Mouse (Mus musculus): ENCODE data around the gene Fam213b. TPM values are rescaled to one million over a fixed set of nuclear protein-coding genes. Genes with fewer than 3 reads are reported as not detected.

Fam213b gene
- polyA plus RNA-seq, 1 experiment from 2014 or later, result 41.8 TPM

GRCm38 (mm10) chr4:154937746-154938145 is 38.8 kb upstream of the Fam213b start:
- WGBS, result 87% methylated on average over 1 of the region's 1 CpGs
- ATAC-seq (ENCODE audit: low FRiP score) (no peak), DNase-seq (ENCODE audit: low spot score, missing footprints) (no peak)
- H3K9ac ChIP-seq (ENCODE audit: low read length), result no peak overlapping the region
- H3K4me2 ChIP-seq, result no peak overlapping the region
- H3K36me3 ChIP-seq (ENCODE audit: control insufficient read depth, insufficient read depth, low read length), result no peaks in the 10 kb centered on the region
- H3K4me1 ChIP-seq (ENCODE audit: control insufficient read depth, insufficient read depth, low read length), result peaks cover 4% of the 10 kb centered on the region; the same call in 1 of the 2 replicates
- H3K27me3 ChIP-seq (ENCODE audit: control insufficient read depth, insufficient read depth, low read length), result no peaks in the 10 kb centered on the region
- no peak overlapping the region for H3K4me3 ChIP-seq (ENCODE audit: low read depth, low read length)
- no peaks in the 10 kb centered on the region for H3K9me3 ChIP-seq (ENCODE audit: control insufficient read depth, low read length)
- no peak overlapping the region for H3K27ac ChIP-seq (ENCODE audit: low read depth, low read length)

DNA sequence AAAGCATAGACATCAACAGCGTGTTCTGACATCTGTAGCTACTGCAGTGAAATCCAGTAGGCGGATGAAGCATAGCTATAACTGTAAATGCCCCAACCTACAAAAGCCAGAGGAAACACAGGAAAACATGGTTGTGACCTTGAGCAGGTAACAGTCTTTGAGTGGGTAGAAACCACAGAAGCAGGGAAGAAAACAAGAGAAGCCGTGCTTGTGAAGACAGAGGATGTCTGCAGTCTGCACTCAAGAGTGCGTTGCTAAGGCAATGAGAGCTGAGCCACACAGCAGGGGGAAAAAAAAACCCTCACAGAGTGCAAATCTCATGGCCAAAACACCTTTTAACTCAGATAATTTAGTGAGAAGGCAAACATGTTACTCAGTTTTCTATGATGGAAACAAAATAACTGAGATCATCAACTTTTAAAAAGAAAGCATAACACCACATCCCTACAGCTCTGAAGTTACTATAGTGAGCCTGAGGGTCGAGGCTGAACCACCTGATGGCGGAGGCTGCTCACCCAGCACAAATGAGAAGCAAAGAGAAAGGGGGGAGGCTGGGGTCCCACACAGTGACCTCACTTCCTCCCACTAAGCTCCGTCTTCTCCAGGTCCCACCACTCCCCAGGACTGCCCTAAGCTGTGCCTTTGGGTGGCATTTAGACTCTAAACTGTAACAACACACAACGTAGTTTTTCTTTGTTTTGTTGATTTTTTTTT is 37.8 kb upstream of the Fam213b start:
- H3K9ac ChIP-seq (ENCODE audit: low read length), result no peak overlapping the region
- no peaks in the 10 kb centered on the region for H3K9me3 ChIP-seq (ENCODE audit: control insufficient read depth, low read length)
- peaks cover 4% of the 10 kb centered on the region; the same call in 1 of the 2 replicates for H3K4me1 ChIP-seq (ENCODE audit: control insufficient read depth, insufficient read depth, low read length)
- H3K27ac ChIP-seq (ENCODE audit: low read depth, low read length), result no peak overlapping the region
- 50% methylated on average over 8 of the region's 8 CpGs for WGBS
- no peaks in the 10 kb centered on the region for H3K36me3 ChIP-seq (ENCODE audit: control insufficient read depth, insufficient read depth, low read length)
- no peaks in the 10 kb centered on the region for H3K27me3 ChIP-seq (ENCODE audit: control insufficient read depth, insufficient read depth, low read length)
- no peak overlapping the region for H3K4me2 ChIP-seq
- ATAC-seq (ENCODE audit: low FRiP score), result no peak
- H3K4me3 ChIP-seq (ENCODE audit: low read depth, low read length), result no peak overlapping the region
- DNase-seq (ENCODE audit: low spot score, missing footprints), result peak; percentile 86

- H3K36me3 ChIP-seq (ENCODE audit: control insufficient read depth, insufficient read depth, low read length), result no peaks in the 10 kb centered on the region
- no peaks in the 10 kb centered on the region for H3K9me3 ChIP-seq (ENCODE audit: control insufficient read depth, low read length)
- H3K4me1 ChIP-seq (ENCODE audit: control insufficient read depth, insufficient read depth, low read length), result peaks cover 4% of the 10 kb centered on the region; the same call in 1 of the 2 replicates
- H3K4me2 ChIP-seq, result no peak overlapping the region
- H3K27ac ChIP-seq (ENCODE audit: low read depth, low read length), result no peak overlapping the region
- H3K9ac ChIP-seq (ENCODE audit: low read length), result no peak overlapping the region
- H3K4me3 ChIP-seq (ENCODE audit: low read depth, low read length), result no peak overlapping the region
- DNase-seq (ENCODE audit: low spot score, missing footprints) (no peak), ATAC-seq (ENCODE audit: low FRiP score) (no peak)
- 78% methylated on average over 7 of the region's 7 CpGs for WGBS
- no peaks in the 10 kb centered on the region for H3K27me3 ChIP-seq (ENCODE audit: control insufficient read depth, insufficient read depth, low read length)
These were observed 36.9 kb upstream of the Fam213b start for GRCm38 (mm10) chr4:154935788-154936187.

DNA sequence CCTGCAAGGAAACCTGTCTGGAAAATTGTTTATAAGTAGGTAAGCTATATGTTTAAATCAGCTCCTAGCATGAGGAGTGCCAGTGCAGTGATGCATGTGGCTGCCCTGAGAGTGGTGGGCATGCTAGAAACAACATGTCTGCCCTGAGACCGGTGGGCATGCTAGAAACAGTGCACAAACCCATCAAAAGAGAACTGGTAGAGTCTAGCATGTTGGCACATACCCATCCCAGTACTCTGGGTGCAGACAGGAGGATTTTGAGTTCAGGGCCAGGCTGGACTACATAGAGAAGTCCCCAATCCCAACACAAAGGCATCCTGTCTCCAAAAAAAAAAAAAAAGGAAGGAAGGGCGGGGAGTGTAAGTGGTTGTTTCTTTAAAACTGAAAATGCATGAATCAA is 35.9 kb upstream of the Fam213b start:
- ATAC-seq (ENCODE audit: low FRiP score), result no peak

DNA sequence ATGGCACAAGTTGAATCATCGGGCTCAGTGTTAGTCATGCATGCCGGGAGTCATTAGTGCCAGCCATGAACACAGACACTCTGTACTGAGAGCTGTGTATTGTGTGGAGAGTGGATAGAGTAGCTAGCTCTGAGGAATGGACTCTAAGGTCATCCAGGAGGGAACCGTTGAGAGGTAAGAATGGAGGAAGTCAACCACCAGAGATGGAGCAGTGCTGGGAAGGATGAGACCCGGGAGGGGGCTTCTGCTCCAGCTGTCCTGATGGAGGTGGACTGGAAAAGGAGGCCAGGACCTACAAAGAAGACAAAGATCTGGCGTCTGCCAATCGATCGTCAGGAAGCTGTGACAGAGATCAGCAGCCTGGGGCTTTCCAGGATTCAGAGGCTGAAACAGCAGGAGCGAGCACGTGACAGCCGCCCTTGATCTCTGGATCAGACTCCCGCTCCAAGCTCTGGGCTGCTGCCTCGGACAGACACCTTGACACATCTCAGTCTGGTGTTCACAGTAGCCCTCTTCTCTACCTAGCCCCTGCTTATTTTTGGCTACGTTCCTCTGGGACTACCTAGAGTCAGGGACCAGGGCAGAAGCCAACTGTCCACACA is 34.5 kb upstream of the Fam213b start:
- DNase-seq (ENCODE audit: low spot score, missing footprints) (peak; percentile 73), ATAC-seq (ENCODE audit: low FRiP score) (no peak)
- Histone ChIP-seq H3K4me3 (ENCODE audit: low read depth, low read length) (no peak overlapping the region), H3K4me2 (no peak overlapping the region), H3K4me1 (ENCODE audit: control insufficient read depth, insufficient read depth, low read length) (peaks cover 6% of the 10 kb centered on the region), H3K27me3 (ENCODE audit: control insufficient read depth, insufficient read depth, low read length) (no peaks in the 10 kb centered on the region), H3K36me3 (ENCODE audit: control insufficient read depth, insufficient read depth, low read length) (no peaks in the 10 kb centered on the region), H3K9ac (ENCODE audit: low read length) (no peak overlapping the region), H3K27ac (ENCODE audit: low read depth, low read length) (no peak overlapping the region), H3K9me3 (ENCODE audit: control insufficient read depth, low read length) (no peaks in the 10 kb centered on the region)
- 61% methylated on average over 13 of the region's 13 CpGs for WGBS

More for the DNA sequence above, 35.9 kb upstream of the Fam213b start:
- Histone ChIP-seq H3K27ac (ENCODE audit: low read depth, low read length) (no peak overlapping the region), H3K4me3 (ENCODE audit: low read depth, low read length) (no peak overlapping the region), H3K27me3 (ENCODE audit: control insufficient read depth, insufficient read depth, low read length) (no peaks in the 10 kb centered on the region), H3K4me1 (ENCODE audit: control insufficient read depth, insufficient read depth, low read length) (peaks cover 4% of the 10 kb centered on the region; the same call in 1 of the 2 replicates), H3K9ac (ENCODE audit: low read length) (no peak overlapping the region), H3K4me2 (no peak overlapping the region), H3K36me3 (ENCODE audit: control insufficient read depth, insufficient read depth, low read length) (no peaks in the 10 kb centered on the region), H3K9me3 (ENCODE audit: control insufficient read depth, low read length) (no peaks in the 10 kb centered on the region)
- DNase-seq (ENCODE audit: low spot score, missing footprints), result no peak
- WGBS, result 89% methylated on average over 2 of the region's 2 CpGs

DNA sequence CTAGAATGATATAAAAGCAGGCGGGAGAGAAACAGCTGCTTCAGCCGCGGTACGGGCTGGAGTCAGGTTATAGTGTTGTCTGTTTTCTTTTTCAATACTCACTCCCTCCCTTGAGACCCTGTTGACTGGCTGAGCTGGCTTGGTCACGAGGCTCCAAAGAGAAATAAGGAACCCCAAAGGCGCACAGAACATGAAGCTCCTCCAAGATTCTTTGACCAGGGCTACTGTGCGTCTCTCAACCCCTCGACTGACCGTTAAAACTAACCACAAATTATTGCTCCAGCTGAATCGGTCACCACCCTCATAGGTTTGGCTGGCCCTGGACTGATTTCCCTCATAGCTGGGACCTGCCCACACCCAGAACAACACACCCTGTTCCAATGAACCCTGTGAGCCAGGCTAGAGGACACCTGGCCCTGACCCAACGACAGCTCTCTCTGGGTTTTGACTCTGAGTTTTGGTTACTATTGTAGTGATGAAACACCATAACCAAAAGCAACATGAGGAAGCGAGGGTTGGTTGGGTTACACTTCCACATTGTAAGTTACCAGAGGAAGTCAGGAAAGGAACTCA is 30.2 kb upstream of the Fam213b start:
- no peak for DNase-seq (ENCODE audit: low spot score, missing footprints)
- Histone ChIP-seq H3K9ac (ENCODE audit: low read length) (no peak overlapping the region), H3K4me3 (ENCODE audit: low read depth, low read length) (no peak overlapping the region), H3K36me3 (ENCODE audit: control insufficient read depth, insufficient read depth, low read length) (no peaks in the 10 kb centered on the region), H3K27ac (ENCODE audit: low read depth, low read length) (peak overlapping the region; percentile 9; the same call in 1 of the 2 replicates), H3K4me1 (ENCODE audit: control insufficient read depth, insufficient read depth, low read length) (peaks cover 3% of the 10 kb centered on the region; the same call in 1 of the 2 replicates), H3K9me3 (ENCODE audit: control insufficient read depth, low read length) (no peaks in the 10 kb centered on the region), H3K27me3 (ENCODE audit: control insufficient read depth, insufficient read depth, low read length) (no peaks in the 10 kb centered on the region), H3K4me2 (no peak overlapping the region)
- ATAC-seq (ENCODE audit: low FRiP score), result no peak
- WGBS, result 89% methylated on average over 12 of the region's 12 CpGs

- WGBS, result 62% methylated on average over 12 of the region's 12 CpGs
- Histone ChIP-seq H3K4me3 (ENCODE audit: low read depth, low read length) (no peak within 1 kb of the TSS), H3K4me1 (ENCODE audit: control insufficient read depth, insufficient read depth, low read length) (peaks cover 3% of the 10 kb centered on the region; the same call in 1 of the 2 replicates), H3K9ac (ENCODE audit: low read length) (no peak within 1 kb of the TSS), H3K27ac (ENCODE audit: low read depth, low read length) (peak within 1 kb of the TSS; percentile 35; the same call in 1 of the 2 replicates), H3K9me3 (ENCODE audit: control insufficient read depth, low read length) (no peaks in the 10 kb centered on the region), H3K4me2 (no peak within 1 kb of the TSS), H3K36me3 (ENCODE audit: control insufficient read depth, insufficient read depth, low read length) (no peaks in the 10 kb centered on the region), H3K27me3 (ENCODE audit: control insufficient read depth, insufficient read depth, low read length) (no peaks in the 10 kb centered on the region)
- no peak for DNase-seq (ENCODE audit: low spot score, missing footprints)
- ATAC-seq (ENCODE audit: low FRiP score), result peak; percentile 24; the same call in 1 of the 2 replicates
These were observed 29.6 kb upstream of the Fam213b start, which contains the start of gene Tnfrsf14 for GRCm38 (mm10) chr4:154928395-154929087. Tnfrsf14 (minus strand) TSS chr4:154928563.

DNA sequence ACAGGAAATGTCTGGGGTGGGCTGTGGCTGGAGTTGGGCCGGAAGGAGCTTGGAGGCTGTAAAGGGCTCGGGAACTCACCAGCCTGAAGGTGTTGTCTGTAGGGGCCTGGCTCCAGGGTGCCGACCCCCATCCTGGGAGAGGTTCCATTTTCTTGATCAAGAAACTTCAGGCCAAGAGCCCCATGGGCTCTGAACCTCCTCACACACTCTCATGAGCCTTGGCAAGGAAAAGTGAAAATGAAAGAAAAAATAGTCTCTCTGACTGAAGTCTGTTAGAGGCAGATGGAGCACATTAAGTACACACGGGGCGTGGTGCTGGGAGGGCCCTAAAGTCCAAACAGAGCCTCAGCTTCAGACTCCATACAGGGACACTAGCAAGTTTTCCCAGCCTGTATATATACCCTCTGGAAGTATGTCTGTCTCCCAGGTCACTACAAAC is 29.0 kb upstream of the Fam213b start:
- H3K4me2 ChIP-seq, result no peak overlapping the region
- no peak for ATAC-seq (ENCODE audit: low FRiP score)
- no peak for DNase-seq (ENCODE audit: low spot score, missing footprints)
- no peak overlapping the region for H3K4me3 ChIP-seq (ENCODE audit: low read depth, low read length)
- no peaks in the 10 kb centered on the region for H3K36me3 ChIP-seq (ENCODE audit: control insufficient read depth, insufficient read depth, low read length)
- no peak overlapping the region for H3K9ac ChIP-seq (ENCODE audit: low read length)
- 82% methylated on average over 5 of the region's 5 CpGs for WGBS
- H3K27me3 ChIP-seq (ENCODE audit: control insufficient read depth, insufficient read depth, low read length), result no peaks in the 10 kb centered on the region
- peaks cover 3% of the 10 kb centered on the region; the same call in 1 of the 2 replicates for H3K4me1 ChIP-seq (ENCODE audit: control insufficient read depth, insufficient read depth, low read length)
- 0 out of 2 replicates have a peak overlapping the region, but pooled peaks have one; percentile 35 for H3K27ac ChIP-seq (ENCODE audit: low read depth, low read length)
- no peaks in the 10 kb centered on the region for H3K9me3 ChIP-seq (ENCODE audit: control insufficient read depth, low read length)
